Mouse (Mus musculus) left cerebral cortex, adult 2 months (tissue): ENCODE results near the gene Dcaf1. TPM values are rescaled to one million over a fixed set of nuclear protein-coding genes. Genes with fewer than 3 reads are reported as not detected.
A peak's percentile ranks its signal among the peaks of the same experiment; 100 is the strongest.

Source experiments
- DNase-seq, 2 experiments: peaks; one replicate each; pipeline ENCODE4 v3.0.0; 2021 to 2022; ENCODE audit warnings: low spot score in 2 of 2, mixed read lengths in 1 of 2; ENCODE audit errors: extremely low spot score in 1 of 2
- H3K27ac ChIP-seq: fragments of 200-600 bp; 2 replicates; pipeline ENCODE4 v1.8.1; 2022
- H3K4me3 ChIP-seq: fragments of 200-600 bp; 2 replicates; pipeline ENCODE4 v1.8.1; 2022
- CTCF ChIP-seq: fragments of 200-600 bp; IDR thresholded peaks from 2 replicates; pipeline ENCODE4 v1.8.1; 2022; ENCODE audit warnings: antibody characterized with exemption, mild to moderate bottlenecking, moderate library complexity
- intact Hi-C: fragments of 180-260 bp; cut with DNase I; formaldehyde crosslinking; loops from one replicate; pipeline ENCODE4 v1.15.1; 2025
- total RNA-seq, 2 experiments: library from RNA; stranded (reverse); gene quantifications; 2 replicates each; pipeline ENCODE4 v1.2.3; 2021

Gene Dcaf1
- total RNA-seq, 2 experiments from 2014 or later = 31.7 to 38.1 TPM

- no peak for DNase-seq
- Histone ChIP-seq H3K27ac (no peak overlapping the region), H3K4me3 (no peak overlapping the region)
- no peak for TF ChIP-seq CTCF
- intact Hi-C loops = no loop called here
These were observed 15.2 kb upstream of the Dcaf1 start for GRCm38 (mm10) chr9:106806503-106806902.

- H3K4me3 ChIP-seq = no peak overlapping the region
- no peak overlapping the region for H3K27ac ChIP-seq
- no peak for TF ChIP-seq CTCF
- intact Hi-C loops = loop anchor here (10.0 kb wide), 1 partner anchor 293 kb away; no protein-coding TSS in a partner anchor
- DNase-seq = no peak
These were observed 3.5 kb upstream of the Dcaf1 start for GRCm38 (mm10) chr9:106818191-106818590.

- DNase-seq = peak in 1 of 2 experiments; percentile 19
- peak; percentile 52 for TF ChIP-seq CTCF
- no peak overlapping the region for H3K4me3 ChIP-seq
- no peak overlapping the region for H3K27ac ChIP-seq
- intact Hi-C loops = loop anchor here (10.0 kb wide), 1 partner anchor 294 kb away; no protein-coding TSS in a partner anchor
These were observed 2.5 kb upstream of the Dcaf1 start for GRCm38 (mm10) chr9:106819201-106819600.

- Histone ChIP-seq H3K4me3 (peak overlapping the region; percentile 52), H3K27ac (peak overlapping the region; percentile 50; the same call in 1 of the 2 replicates)
- no peak for TF ChIP-seq CTCF
- intact Hi-C loops = loop anchor here (1.0 to 5.0 kb wide), 3 partner anchors 32 to 224 kb away; partner anchors contain the start of gene Rad54l2
- DNase-seq = no peak
These were observed 540 bp upstream of the Dcaf1 start for GRCm38 (mm10) chr9:106821050-106821617.

- TF ChIP-seq CTCF = no peak
- intact Hi-C loops = loop anchor here (5.0 kb wide), 1 partner anchor 225 kb away; no protein-coding TSS in a partner anchor
- H3K4me3 ChIP-seq = peak overlapping the region; percentile 82
- peak overlapping the region; percentile 73 for H3K27ac ChIP-seq
- DNase-seq = peak; percentile 76 to 78
These were observed 869 bp downstream of the Dcaf1 start for GRCm38 (mm10) chr9:106822381-106823104.

GRCm38 (mm10) chr9:106840569-106840968 lies 18.9 kb downstream of the Dcaf1 start:
- TF ChIP-seq CTCF = peak; percentile 37
- Histone ChIP-seq H3K27ac (no peak overlapping the region), H3K4me3 (no peak overlapping the region)
- no peak for DNase-seq
- intact Hi-C loops = no loop called here

- intact Hi-C loops = no loop called here
- no peak for TF ChIP-seq CTCF
- H3K4me3 ChIP-seq = no peak overlapping the region
- DNase-seq = no peak
- H3K27ac ChIP-seq = no peak overlapping the region
These were observed 21.1 kb downstream of the Dcaf1 start for GRCm38 (mm10) chr9:106842800-106843199.

GRCm38 (mm10) chr9:106856664-106857063 lies 35.0 kb downstream of the Dcaf1 start:
- no peak overlapping the region for H3K27ac ChIP-seq
- no peak; the same call in none of the 2 replicates for TF ChIP-seq CTCF
- intact Hi-C loops = no loop called here
- H3K4me3 ChIP-seq = no peak overlapping the region
- DNase-seq = no peak

- Histone ChIP-seq H3K4me3 (no peak overlapping the region), H3K27ac (no peak overlapping the region)
- intact Hi-C loops = no loop called here
- no peak for DNase-seq
- no peak for TF ChIP-seq CTCF
These were observed 36.4 kb downstream of the Dcaf1 start for GRCm38 (mm10) chr9:106858036-106858435.

- no peak for DNase-seq
- Histone ChIP-seq H3K27ac (no peak overlapping the region), H3K4me3 (no peak overlapping the region)
- intact Hi-C loops = no loop called here
- no peak for TF ChIP-seq CTCF
These were observed 52.5 kb downstream of the Dcaf1 start for GRCm38 (mm10) chr9:106874216-106874615.

- Histone ChIP-seq H3K4me3 (no peak overlapping the region), H3K27ac (no peak overlapping the region)
- TF ChIP-seq CTCF = no peak
- intact Hi-C loops = no loop called here
- DNase-seq = no peak
These were observed 55.0 kb downstream of the Dcaf1 start for GRCm38 (mm10) chr9:106876666-106877065.

- intact Hi-C loops = no loop called here
- no peak for TF ChIP-seq CTCF
- no peak for DNase-seq
- Histone ChIP-seq H3K4me3 (no peak overlapping the region), H3K27ac (no peak overlapping the region)
These were observed 57.8 kb downstream of the Dcaf1 start for GRCm38 (mm10) chr9:106879471-106879870.
